Mouse (Mus musculus) cortical plate, adult 2 months (tissue): ENCODE data around the gene Gm20931.
"Not testable (repeated sequence)": the region's sequence is repeated elsewhere in the genome, so short reads cannot be mapped to it uniquely, and the experiment has no call there.

Experiments used
- CTCF ChIP-seq: fragments of 200-500 bp; IDR thresholded peaks from 2 replicates; pipeline ENCODE4 v1.5.1; 2011; ENCODE audit warnings: mild to moderate bottlenecking, control low read depth, low read length; ENCODE audit not compliant: insufficient read depth; ENCODE audit errors: extremely low read depth
- POLR2A ChIP-seq: fragments of 200-500 bp; IDR thresholded peaks from 2 replicates; pipeline ENCODE4 v1.6.1; 2011; ENCODE audit warnings: mild to moderate bottlenecking, low read length, control low read depth; ENCODE audit not compliant: insufficient read depth; ENCODE audit errors: extremely low read depth

DNA sequence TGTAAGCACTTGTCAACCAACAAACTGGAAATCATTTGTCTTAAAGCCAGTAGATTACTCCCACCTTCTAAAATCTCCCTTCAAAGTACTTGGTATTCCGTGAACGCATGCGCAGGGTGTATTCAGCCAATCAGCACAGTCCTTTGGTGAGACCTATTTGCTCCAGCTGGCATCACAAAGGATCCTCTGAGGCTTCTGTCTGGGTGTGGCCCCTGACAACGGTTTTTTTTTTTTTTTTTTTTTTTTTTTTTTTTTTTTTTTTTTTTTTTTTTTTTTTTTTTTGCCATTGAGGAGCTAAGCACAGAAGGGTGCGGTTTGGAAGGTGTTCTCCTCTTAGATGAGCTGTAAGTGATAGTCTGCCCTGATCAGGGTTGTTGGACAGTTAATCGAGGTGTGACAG is at the start of gene Gm20931:
- not testable (repeated sequence) for TF ChIP-seq POLR2A, CTCF
